Mouse (Mus musculus) urinary bladder, postnatal 0 days (tissue): ENCODE measurements around the gene Prkar2b. TPM values are rescaled to one million over a fixed set of nuclear protein-coding genes. Genes with fewer than 3 reads are reported as not detected.

Experiments
- polyA plus RNA-seq: library from polyadenylated mRNA; unstranded; fragments of >200 nt; fragmentation: Nextera tagmentation; extraction: Ambion mirVana; gene quantifications from 2 replicates; pipeline ENCODE4 v1.2.1, GENCODE M21; 2015

The Prkar2b gene
- polyA plus RNA-seq, result 6.0 and 8.2 TPM in 2 replicates

GRCm38 (mm10) chr12:32061090-32061930 lies at the start of gene Prkar2b:
Prkar2b (minus strand) TSS chr12:32061296.

GRCm38 (mm10) chr12:31949759-31950658 lies 111.1 kb downstream of the Prkar2b start, which contains the start of gene Hbp1:
Hbp1 (minus strand) TSS chr12:31950535.

Other genes starting within 250 kb of the Prkar2b start
- 73.4 and 80.8 TPM in 2 replicates for gene Hbp1, start 110.8 kb downstream of the Prkar2b start, polyA plus RNA-seq
- 1.9 and 2.9 TPM in 2 replicates for gene Pik3cg, start 147.4 kb upstream of the Prkar2b start, polyA plus RNA-seq